9 mouse cellular contexts compared by ENCODE assay signal in the genomic region with DNA sequence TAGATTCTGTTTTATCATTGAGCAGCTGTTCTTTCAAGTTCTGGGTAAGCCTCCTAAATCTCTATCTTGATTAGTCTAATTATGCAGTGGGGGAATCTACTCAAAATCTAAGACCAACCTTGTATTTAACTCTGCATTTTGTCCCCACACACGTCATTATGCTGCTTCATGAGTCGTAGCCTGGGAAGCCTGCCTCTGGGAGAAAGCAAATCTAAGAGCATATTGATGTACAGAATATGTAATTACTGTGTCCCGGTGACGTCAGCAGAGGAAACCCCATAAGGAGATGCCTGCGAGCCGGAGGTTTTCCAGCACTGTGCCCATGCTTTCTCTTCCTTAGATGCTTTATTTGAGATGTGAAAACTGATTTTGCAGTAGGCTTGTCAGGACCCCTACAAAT.
DNase-seq lines count a peak whose midpoint lies in the region; ATAC-seq lines count a peak whose summit lies in the region.
"Had no signal": no experiment of that assay in that cellular context is flagged by ENCODE, and none has a peak within 500 bp of the region (broad histone marks: within the 10 kb centered on the region; RNA-seq: fewer than 3 reads in every experiment).

No protein-coding gene starts in this region.

- 39% methylated on average over 6 of the region's 6 CpGs for WGBS in hindbrain, embryonic 16.5 days
- WGBS in midbrain, embryonic 15.5 days: 29% methylated on average over 6 of the region's 6 CpGs

- no peak overlapping the region for H3K27ac ChIP-seq in hindbrain, embryonic 16.5 days (ENCODE audit: low read depth, low read length)
- peak overlapping the region; percentile 81 for H3K27ac ChIP-seq in midbrain, embryonic 15.5 days

- peak overlapping the region; percentile 17; the same call in 1 of the 2 replicates for H3K4me3 ChIP-seq in hindbrain, embryonic 16.5 days (ENCODE audit: low read length)
- peak overlapping the region; percentile 32 for H3K4me3 ChIP-seq in midbrain, embryonic 15.5 days

- H3K4me1 ChIP-seq in hindbrain, embryonic 16.5 days (ENCODE audit: control insufficient read depth, insufficient read depth, low read depth, low read length): no peaks in the 10 kb centered on the region
- H3K4me1 ChIP-seq in midbrain, embryonic 15.5 days: peaks cover 24% of the 10 kb centered on the region

- peak; percentile 82 for ATAC-seq in hindbrain, embryonic 16.5 days
- ATAC-seq in midbrain, embryonic 15.5 days (replicated peaks): peak; percentile 80
- ATAC-seq: lung, postnatal 0 days had no signal

- H3K9me3 ChIP-seq in hindbrain, embryonic 16.5 days (ENCODE audit: control insufficient read depth, low read length): no peaks in the 10 kb centered on the region; the same call in 1 of the 2 replicates
- H3K9me3 ChIP-seq in midbrain, embryonic 15.5 days: no peaks in the 10 kb centered on the region

- peak; percentile 8 for DNase-seq in retina, postnatal 1 day
- no peak for DNase-seq in retina, embryonic 14.5 days (ENCODE audit: low spot score)
- DNase-seq in T-cell, adult 2 months (ENCODE audit: low spot score): no peak
- DNase-seq in heart, postnatal 4 days: no peak
- DNase-seq in kidney, adult 11 months: no peak
- DNase-seq: kidney, adult 8-10 months had no signal

- no peak overlapping the region for H3K9ac ChIP-seq in hindbrain, embryonic 16.5 days (ENCODE audit: low read depth, low read length)
- no peak overlapping the region for H3K9ac ChIP-seq in midbrain, embryonic 15.5 days

- no peaks in the 10 kb centered on the region for H3K36me3 ChIP-seq in hindbrain, embryonic 16.5 days (ENCODE audit: control insufficient read depth, insufficient read depth, low read length)
- no peaks in the 10 kb centered on the region for H3K36me3 ChIP-seq in midbrain, embryonic 15.5 days (replicated peaks)

- H3K4me2 ChIP-seq in hindbrain, embryonic 16.5 days (ENCODE audit: low read length): peak overlapping the region; percentile 47
- H3K4me2 ChIP-seq in midbrain, embryonic 15.5 days: peak overlapping the region; percentile 49

- H3K27me3 ChIP-seq in hindbrain, embryonic 16.5 days (replicated peaks; ENCODE audit: control insufficient read depth, insufficient read depth, low read length): no peaks in the 10 kb centered on the region
- no peaks in the 10 kb centered on the region for H3K27me3 ChIP-seq in midbrain, embryonic 15.5 days (replicated peaks)
